Mouse (Mus musculus): ENCODE data around the gene Fcf1. TPM values are rescaled to one million over a fixed set of nuclear protein-coding genes. Genes with fewer than 3 reads are reported as not detected.

Fcf1 gene
- polyA plus RNA-seq, 1 experiment from 2014 or later: 146 TPM

GRCm38 (mm10) chr12:85032710-85033109, 62.0 kb downstream of the Fcf1 start:
- no peak overlapping the region for H3K9ac ChIP-seq
- H3K9me3 ChIP-seq: 0 out of 2 replicates have a peak, but pooled peaks cover 3% of the 10 kb centered on the region
- no peak overlapping the region for H3K4me2 ChIP-seq (replicated peaks)
- no peaks in the 10 kb centered on the region for H3K4me1 ChIP-seq
- ATAC-seq (ENCODE audit: low FRiP score, low read depth): no peak
- WGBS: 95% methylated on average over 2 of the region's 2 CpGs
- H3K27ac ChIP-seq: no peak overlapping the region
- peaks cover 71% of the 10 kb centered on the region for H3K36me3 ChIP-seq
- no peak overlapping the region for H3K4me3 ChIP-seq
- H3K27me3 ChIP-seq: no peaks in the 10 kb centered on the region

Other genes with a start within 250 kb of the Fcf1 start
- gene Npc2, start 197.7 kb upstream of the Fcf1 start, polyA plus RNA-seq (2015; fragmentation: Nextera tagmentation; extraction: Ambion mirVana): 78.9 and 79.4 TPM in 2 replicates
- 152 and 153 TPM in 2 replicates for gene Isca2, start 197.6 kb upstream of the Fcf1 start, polyA plus RNA-seq (2015; fragmentation: Nextera tagmentation; extraction: Ambion mirVana)
- gene Ltbp2, start 94.4 kb upstream of the Fcf1 start, polyA plus RNA-seq (2015; fragmentation: Nextera tagmentation; extraction: Ambion mirVana): 1.0 and 2.7 TPM in 2 replicates
- gene Arel1, start within 50 bp of the Fcf1 start, polyA plus RNA-seq (2015; fragmentation: Nextera tagmentation; extraction: Ambion mirVana): 14.0 and 14.9 TPM in 2 replicates
- 37.1 and 38.2 TPM in 2 replicates for gene Ylpm1, start 25.4 kb downstream of the Fcf1 start, polyA plus RNA-seq (2015; fragmentation: Nextera tagmentation; extraction: Ambion mirVana)
- gene Prox2, start 139.9 kb downstream of the Fcf1 start, polyA plus RNA-seq (2015; fragmentation: Nextera tagmentation; extraction: Ambion mirVana): 3.6 and 4.1 TPM in 2 replicates
- 105 and 110 TPM in 2 replicates for gene Dlst, start 139.9 kb downstream of the Fcf1 start, polyA plus RNA-seq (2015; fragmentation: Nextera tagmentation; extraction: Ambion mirVana)
- gene Rps6kl1, start 180.4 kb downstream of the Fcf1 start, polyA plus RNA-seq (2015; fragmentation: Nextera tagmentation; extraction: Ambion mirVana): 0.31 and 0.33 TPM in 2 replicates
- 17.9 and 19.5 TPM in 2 replicates for gene Pgf, start 206.9 kb downstream of the Fcf1 start, polyA plus RNA-seq (2015; fragmentation: Nextera tagmentation; extraction: Ambion mirVana)
- 78.3 and 79.9 TPM in 2 replicates for gene Eif2b2, start 248.6 kb downstream of the Fcf1 start, polyA plus RNA-seq (2015; fragmentation: Nextera tagmentation; extraction: Ambion mirVana)